Mouse (Mus musculus): ENCODE data around the gene C8a.

Gene C8a

DNA sequence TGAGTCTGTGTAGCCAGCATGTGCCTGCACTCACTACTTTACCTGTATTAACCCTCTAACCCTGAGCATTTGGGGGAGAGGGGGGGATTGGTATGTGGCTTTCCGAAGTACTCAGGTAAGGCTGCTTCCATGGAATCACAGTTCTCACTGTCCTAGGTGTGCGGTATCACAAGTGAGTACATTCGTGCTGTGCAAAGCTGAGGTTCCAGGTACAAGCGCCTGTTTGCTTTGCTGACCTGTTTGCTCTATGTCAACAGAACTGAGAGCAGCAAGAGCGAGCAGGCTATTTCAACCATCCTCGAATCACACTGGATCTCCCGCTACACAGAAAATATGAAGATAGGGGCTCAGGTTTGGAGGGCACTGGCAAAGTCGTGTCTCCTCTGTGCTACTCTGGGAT, 110.1 kb downstream of the C8a start, which contains the start of gene C8b:
C8b (plus strand) TSS at position 253 of the 400 bp plus-strand sequence.
- DNase-seq, result no peak
